In genomic region chr7:126038366-126039246, GRCm38 (mm10) we compare ENCODE assay signal across 7 mouse cellular contexts. TPM values are rescaled to one million over a fixed set of nuclear protein-coding genes. Genes with fewer than 3 reads are reported as not detected.
DNase-seq lines count a peak whose midpoint lies in the region; ATAC-seq and TF ChIP-seq lines count a peak whose summit lies in the region.

No protein-coding gene starts in this region.

- peak overlapping the region; percentile 35 for H3K4me2 ChIP-seq in midbrain, embryonic 14.5 days (ENCODE audit: low read length)

- no peaks in the 10 kb centered on the region for H3K36me3 ChIP-seq in G1E (replicated peaks)
- H3K36me3 ChIP-seq in limb, embryonic 10.5 days: no peaks in the 10 kb centered on the region
- no peaks in the 10 kb centered on the region for H3K36me3 ChIP-seq in midbrain, embryonic 14.5 days (ENCODE audit: control insufficient read depth, insufficient read depth, low read length)

- no peaks in the 10 kb centered on the region for H3K9me3 ChIP-seq in G1E (replicated peaks)
- H3K9me3 ChIP-seq in limb, embryonic 10.5 days (replicated peaks): no peaks in the 10 kb centered on the region
- H3K9me3 ChIP-seq in midbrain, embryonic 14.5 days (ENCODE audit: control insufficient read depth, low read length): no peaks in the 10 kb centered on the region

- peaks cover 85% of the 10 kb centered on the region for H3K4me1 ChIP-seq in G1E (ENCODE audit: insufficient read depth, low read depth, low read length)
- H3K4me1 ChIP-seq in limb, embryonic 10.5 days: peaks cover 47% of the 10 kb centered on the region
- peaks cover 17% of the 10 kb centered on the region for H3K4me1 ChIP-seq in midbrain, embryonic 14.5 days (ENCODE audit: control insufficient read depth, insufficient read depth, low read length)

- H3K9ac ChIP-seq in midbrain, embryonic 14.5 days (replicated peaks; ENCODE audit: low read length): peak overlapping the region; percentile 37; the same call in 1 of the 2 replicates

- H3K4me3 ChIP-seq in G1E (ENCODE audit: low read depth, low read length): peak overlapping the region; percentile 58; the same call in 1 of the 2 replicates
- H3K4me3 ChIP-seq in limb, embryonic 10.5 days: no peak overlapping the region
- H3K4me3 ChIP-seq in midbrain, embryonic 14.5 days (replicated peaks; ENCODE audit: low read depth, low read length): no peak overlapping the region

- no peak for ATAC-seq in G1E (ENCODE audit: extremely low read depth, insufficient number of reproducible peaks, low FRiP score, poor library complexity, severe bottlenecking)
- peak; percentile 57; the same call in 1 of the 2 replicates for ATAC-seq in midbrain, embryonic 14.5 days (ENCODE audit: low FRiP score, low TSS enrichment)
- no peak for ATAC-seq in monocyte, adult 5-6 weeks (replicated peaks; ENCODE audit: insufficient number of reproducible peaks, low FRiP score, low TSS enrichment, poor library complexity, severe bottlenecking)

- peak overlapping the region; percentile 68 for H3K27ac ChIP-seq in limb, embryonic 10.5 days
- peak overlapping the region; percentile 79 for H3K27ac ChIP-seq in midbrain, embryonic 14.5 days (replicated peaks; ENCODE audit: low read depth, low read length)

- WGBS in limb, embryonic 10.5 days: 48% methylated on average over 25 of the region's 25 CpGs
- 19% methylated on average over 25 of the region's 25 CpGs for WGBS in midbrain, embryonic 14.5 days

- no peaks in the 10 kb centered on the region for H3K27me3 ChIP-seq in G1E (ENCODE audit: insufficient read depth, low read length)
- no peaks in the 10 kb centered on the region for H3K27me3 ChIP-seq in limb, embryonic 10.5 days (ENCODE audit: low read depth, poor library complexity, severe bottlenecking)
- no peaks in the 10 kb centered on the region for H3K27me3 ChIP-seq in midbrain, embryonic 14.5 days (ENCODE audit: control insufficient read depth, insufficient read depth, low read length)

- no peak for TF ChIP-seq CTCF in G1E (IDR thresholded peaks at IDR 0.05; ENCODE audit: low read depth, low read length)

- DNase-seq in G1E (ENCODE audit: low spot score): peak; percentile 40
- peak; percentile 75 for DNase-seq in brain, adult 2 months (ENCODE audit: low read depth, low spot score)
- DNase-seq in heart, adult 9 months (ENCODE audit: low spot score in 2 of 2): peak; percentile 16 to 45
- DNase-seq in limb, embryonic 10.5 days (ENCODE audit: low spot score): peak; percentile 43
- peak; percentile 74 for DNase-seq in midbrain, embryonic 14.5 days
- DNase-seq in spleen, postnatal 4 days (ENCODE audit: low spot score in 2 of 2): no peak

RNA-seq across cellular contexts. Expression of gene Gsg1l, which starts 43.6 kb away (rescaled TPM):
- total RNA-seq in G1E (2014; fragmentation: Nextera tagmentation): not detected in 2 replicates
- 0.06 and 0.11 TPM in 2 replicates for total RNA-seq in G1E (2017)
- polyA plus RNA-seq in G1E (2012): not detected in 2 replicates
- polyA plus RNA-seq in limb, embryonic 10.5 days (2016; fragmentation: Nextera tagmentation; extraction: Ambion mirVana): 0.18 and 0.61 TPM in 2 replicates
- polyA plus RNA-seq in midbrain, embryonic 14.5 days (2014; fragmentation: Nextera tagmentation; extraction: Ambion mirVana): 9.6 and 10.3 TPM in 2 replicates
- total RNA-seq in monocyte, adult 5-6 weeks (2017): not detected in 3 replicates

Comparison
In these comparisons a context has a peak if more than half of its experiments do, and no peak if none do; other contexts are left out.
1. DNase-seq: peak in G1E (single experiment), brain, adult 2 months (single experiment), heart, adult 9 months (2 of 2), limb, embryonic 10.5 days (single experiment) and midbrain, embryonic 14.5 days (single experiment); none in spleen, postnatal 4 days (0 of 2).